Mouse (Mus musculus): Measurements from ENCODE around the gene Zfp980. TPM values are rescaled to one million over a fixed set of nuclear protein-coding genes. Genes with fewer than 3 reads are reported as not detected.
"Not testable (repeated sequence)": the region's sequence is repeated elsewhere in the genome, so short reads cannot be mapped to it uniquely, and the experiment has no call there.

The Zfp980 gene
- total RNA-seq (2022) = under 1 TPM; 0.22 to 0.56 (median 0.37) TPM

GRCm38 (mm10) chr4:145670385-145670784 lies at the start of gene Zfp980:
Gene Zfp980 (plus strand): TSS chr4:145670685.
- not testable (repeated sequence) for DNase-seq

- DNase-seq = not testable (repeated sequence)
These were observed 29.9 kb upstream of the Zfp980 start for GRCm38 (mm10) chr4:145640416-145641185.

GRCm38 (mm10) chr4:145674286-145674780 lies 3.8 kb downstream of the Zfp980 start:
- DNase-seq = not testable (repeated sequence)

GRCm38 (mm10) chr4:145680217-145680616 lies 9.7 kb downstream of the Zfp980 start:
- DNase-seq = not testable (repeated sequence)

- DNase-seq = not testable (repeated sequence)
These were observed 10.3 kb downstream of the Zfp980 start for GRCm38 (mm10) chr4:145680672-145681387.

GRCm38 (mm10) chr4:145682021-145682420 lies 11.5 kb downstream of the Zfp980 start:
- DNase-seq = not testable (repeated sequence)

- not testable (repeated sequence) for DNase-seq
These were observed 12.7 kb downstream of the Zfp980 start for GRCm38 (mm10) chr4:145683024-145683766.

GRCm38 (mm10) chr4:145686061-145686460 lies 15.6 kb downstream of the Zfp980 start:
- not testable (repeated sequence) for DNase-seq

- DNase-seq = not testable (repeated sequence)
These were observed 74.6 kb downstream of the Zfp980 start for GRCm38 (mm10) chr4:145744935-145745644.

GRCm38 (mm10) chr4:145745645-145745991 lies 75.1 kb downstream of the Zfp980 start:
- DNase-seq = not testable (repeated sequence)

Other genes starting within 250 kb of the Zfp980 start
- gene Zfp990, start 159.9 kb upstream of the Zfp980 start, total RNA-seq (2022) = 1 to 10 TPM in 2 of 4 experiments, under 1 TPM in 2; 0.49 to 1.8 (median 1.0) TPM
- gene Gm13212, start 85.5 kb upstream of the Zfp980 start, total RNA-seq (2022) = 1 to 10 TPM in 3 of 4 experiments, under 1 TPM in 1; 0.77 to 1.7 (median 1.2) TPM
- gene Zfp986, start 198.1 kb downstream of the Zfp980 start, total RNA-seq (2022) = not detected

Data from adrenal gland, adult 8-10 months (tissue).